Mouse (Mus musculus): Measurements from ENCODE around the gene Fgf11. TPM values are rescaled to one million over a fixed set of nuclear protein-coding genes. Genes with fewer than 3 reads are reported as not detected.

Gene Fgf11
- 1 to 10 TPM; 6.3 to 6.7 TPM for total RNA-seq (2021)
- long read RNA-seq, experiment 1, partial matches to known transcripts: 0 of 3 reads
- long read RNA-seq, experiment 1, other reads (novel, unspliced or antisense): 3 of 3 reads
- long read RNA-seq, experiment 2, partial matches to known transcripts: 0 of 1 reads
- long read RNA-seq, experiment 2, other reads (novel, unspliced or antisense): 1 of 1 reads

GRCm38 (mm10) chr11:69801379-69801977, at the start of gene Fgf11:
Gene Fgf11, minus strand, starts transcription at chr11:69801857.
- DNase-seq: no peak

- no peak for DNase-seq
Measured at GRCm38 (mm10) chr11:69850754-69851153, 49.1 kb upstream of the Fgf11 start.

GRCm38 (mm10) chr11:69849884-69850283, 48.2 kb upstream of the Fgf11 start:
- no peak for DNase-seq

- DNase-seq: no peak
Measured at GRCm38 (mm10) chr11:69849128-69849527, 47.5 kb upstream of the Fgf11 start.

- no peak for DNase-seq
Measured at GRCm38 (mm10) chr11:69848021-69848420, 46.4 kb upstream of the Fgf11 start.

GRCm38 (mm10) chr11:69846738-69847688, 45.4 kb upstream of the Fgf11 start:
- DNase-seq: peak; percentile 32

- DNase-seq: peak; percentile 89
Measured at GRCm38 (mm10) chr11:69846198-69846680, 44.6 kb upstream of the Fgf11 start, which contains the start of gene Plscr3. Gene Plscr3, plus strand, starts transcription at chr11:69846376.

- DNase-seq: no peak
Measured at GRCm38 (mm10) chr11:69838714-69839104, 37.1 kb upstream of the Fgf11 start.

- peak; percentile 96 for DNase-seq
Measured at GRCm38 (mm10) chr11:69837952-69838713, 36.5 kb upstream of the Fgf11 start, which contains the start of gene Tmem256. Gene Tmem256, plus strand, starts transcription at chr11:69838514.

GRCm38 (mm10) chr11:69837604-69837951, 35.9 kb upstream of the Fgf11 start, which contains the start of gene Nlgn2:
Gene Nlgn2, minus strand, starts transcription at chr11:69837784.
- no peak for DNase-seq

GRCm38 (mm10) chr11:69836703-69837576, 35.3 kb upstream of the Fgf11 start:
- peak; percentile 58 for DNase-seq

- DNase-seq: no peak
Measured at GRCm38 (mm10) chr11:69835966-69836335, 34.3 kb upstream of the Fgf11 start.

- DNase-seq: no peak
Measured at GRCm38 (mm10) chr11:69835326-69835965, 33.8 kb upstream of the Fgf11 start.

- DNase-seq: no peak
Measured at GRCm38 (mm10) chr11:69834001-69834549, 32.4 kb upstream of the Fgf11 start.

GRCm38 (mm10) chr11:69833554-69833953, 31.9 kb upstream of the Fgf11 start:
- no peak for DNase-seq

- no peak for DNase-seq
Measured at GRCm38 (mm10) chr11:69828832-69829231, 27.2 kb upstream of the Fgf11 start.

- DNase-seq: no peak
Measured at GRCm38 (mm10) chr11:69823456-69823855, 21.8 kb upstream of the Fgf11 start.

- DNase-seq: no peak
Measured at GRCm38 (mm10) chr11:69822080-69822479, 20.4 kb upstream of the Fgf11 start, which contains the start of gene Spem1. Gene Spem1, minus strand, starts transcription at chr11:69822180.

GRCm38 (mm10) chr11:69818871-69819270, 17.2 kb upstream of the Fgf11 start:
- DNase-seq: no peak

- DNase-seq: no peak
Measured at GRCm38 (mm10) chr11:69818365-69818764, 16.7 kb upstream of the Fgf11 start, which contains the start of gene Spem2. Gene Spem2, minus strand, starts transcription at chr11:69818465.

All from gastrocnemius, postnatal 25 days (tissue).